Mouse (Mus musculus) forebrain, embryonic 13.5 days (tissue): ENCODE results near the gene Fzd4. TPM values are rescaled to one million over a fixed set of nuclear protein-coding genes. Genes with fewer than 3 reads are reported as not detected.

Experiments
- ATAC-seq: fragments of 200-750 bp; cut with Nextera tagmentation; 2 replicates; pipeline ENCODE4 v1.8.0; 2017
- H3K27ac ChIP-seq: fragments of 300-500 bp; sonication (generic); 2 replicates; pipeline ENCODE4 v1.5.1; 2015; ENCODE audit warnings: inconsistent platforms, mild to moderate bottlenecking, moderate library complexity
- H3K27me3 ChIP-seq: fragments of 300-500 bp; sonication (generic); 2 replicates; pipeline ENCODE4 v1.6.1; 2015; ENCODE audit warnings: mild to moderate bottlenecking, inconsistent platforms
- H3K36me3 ChIP-seq: fragments of 300-500 bp; sonication (generic); 2 replicates; pipeline ENCODE4 v1.6.1; 2015; ENCODE audit warnings: mild to moderate bottlenecking, inconsistent platforms; ENCODE audit not compliant: poor library complexity, severe bottlenecking
- H3K4me1 ChIP-seq: fragments of 300-500 bp; sonication (generic); 2 replicates; pipeline ENCODE4 v1.6.1; 2015; ENCODE audit warnings: inconsistent platforms
- H3K4me2 ChIP-seq: fragments of 300-500 bp; sonication (generic); 2 replicates; pipeline ENCODE4 v1.6.1; 2015; ENCODE audit warnings: inconsistent platforms, mild to moderate bottlenecking, moderate library complexity
- H3K4me3 ChIP-seq: fragments of 300-500 bp; sonication (generic); 2 replicates; pipeline ENCODE4 v1.5.1; 2015; ENCODE audit warnings: mild to moderate bottlenecking, inconsistent platforms
- H3K9ac ChIP-seq: fragments of 300-500 bp; sonication (generic); 2 replicates; pipeline ENCODE4 v1.6.1; 2015; ENCODE audit warnings: mild to moderate bottlenecking, inconsistent platforms
- H3K9me3 ChIP-seq: fragments of 300-500 bp; sonication (generic); replicated peaks from 2 replicates; pipeline ENCODE4 v1.6.1; 2016; ENCODE audit warnings: inconsistent platforms
- WGBS: fragments of 180-500 bp; shearing (Covaris S2); methylation state at CpG from one replicate; pipeline ENCODE4 v1.1.7; 2015; 5-methylcytosine and 5-hydroxymethylcytosine counted together
- polyA plus RNA-seq: library from polyadenylated mRNA; unstranded; fragments of >200 nt; fragmentation: Nextera tagmentation; extraction: Ambion mirVana; gene quantifications from 2 replicates; pipeline ENCODE4 v1.2.1, GENCODE M21; 2015

Gene Fzd4
- polyA plus RNA-seq, 1 experiment from 2014 or later, result 1.3 TPM

DNA sequence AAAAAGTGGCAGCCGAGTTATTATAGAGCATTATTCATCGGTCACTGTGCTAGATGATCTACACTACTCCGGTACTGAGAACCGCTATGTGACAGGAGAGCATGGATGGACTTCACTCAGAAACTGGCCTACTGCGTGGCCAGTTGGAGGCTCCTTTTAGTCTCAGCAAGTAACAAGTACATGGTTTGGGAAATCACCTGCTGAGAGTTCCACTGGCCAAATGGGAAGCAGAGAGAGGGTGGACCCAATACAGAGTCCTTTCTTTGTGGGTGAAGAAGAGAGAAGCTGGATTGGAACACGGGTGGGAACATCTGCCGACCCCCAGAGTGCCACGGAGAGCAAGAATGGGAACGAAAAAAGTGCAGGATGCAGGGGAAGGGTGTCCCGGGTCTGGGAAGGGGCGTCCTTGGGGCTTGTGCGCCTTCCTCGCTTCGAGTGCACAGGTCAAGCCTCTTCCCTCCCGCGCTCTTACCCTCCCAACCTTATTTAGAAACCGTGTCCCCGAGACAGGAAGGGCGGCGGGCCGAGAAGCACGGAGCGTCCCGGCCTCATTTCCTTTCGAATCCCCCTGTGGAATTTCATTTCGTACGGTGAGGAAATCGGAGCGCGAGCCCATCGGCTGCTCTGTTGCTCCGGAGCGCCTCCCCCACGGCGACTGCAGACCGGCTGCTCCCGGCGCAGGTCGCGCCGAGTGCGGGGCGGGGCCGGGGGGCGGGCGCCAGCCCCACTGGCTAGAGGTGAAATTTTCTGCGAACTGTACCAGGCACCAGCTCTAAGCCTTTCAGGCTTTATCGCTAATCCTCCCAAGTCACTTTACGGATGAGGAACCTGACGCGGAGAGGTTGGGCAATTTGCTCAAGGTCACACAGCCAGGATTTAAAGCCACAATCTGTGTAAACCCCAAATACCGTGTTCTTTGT is 842 bp upstream of the Fzd4 start:
- Histone ChIP-seq H3K4me3 (peak overlapping the region; percentile 66), H3K36me3 (0 out of 2 replicates have a peak, but pooled peaks cover 1% of the 10 kb centered on the region), H3K9me3 (no peaks in the 10 kb centered on the region), H3K4me2 (peak overlapping the region; percentile 99), H3K27ac (peak overlapping the region; percentile 40; the same call in 1 of the 2 replicates), H3K9ac (peak overlapping the region; percentile 77), H3K4me1 (peaks cover 37% of the 10 kb centered on the region), H3K27me3 (peaks cover 38% of the 10 kb centered on the region)
- peak; percentile 82 for ATAC-seq
- WGBS, result 5% methylated on average over 52 of the region's 52 CpGs

GRCm38 (mm10) chr7:89404734-89405440 is 732 bp downstream of the Fzd4 start:
- Histone ChIP-seq H3K27me3 (peaks cover 29% of the 10 kb centered on the region), H3K27ac (peak overlapping the region; percentile 48; the same call in 1 of the 2 replicates), H3K4me2 (peak overlapping the region; percentile 99), H3K9me3 (no peaks in the 10 kb centered on the region), H3K4me3 (peak overlapping the region; percentile 66), H3K36me3 (0 out of 2 replicates have a peak, but pooled peaks cover 3% of the 10 kb centered on the region), H3K9ac (peak overlapping the region; percentile 77), H3K4me1 (peaks cover 37% of the 10 kb centered on the region)
- peak; percentile 5 for ATAC-seq
- WGBS, result 1% methylated on average over 35 of the region's 35 CpGs

DNA sequence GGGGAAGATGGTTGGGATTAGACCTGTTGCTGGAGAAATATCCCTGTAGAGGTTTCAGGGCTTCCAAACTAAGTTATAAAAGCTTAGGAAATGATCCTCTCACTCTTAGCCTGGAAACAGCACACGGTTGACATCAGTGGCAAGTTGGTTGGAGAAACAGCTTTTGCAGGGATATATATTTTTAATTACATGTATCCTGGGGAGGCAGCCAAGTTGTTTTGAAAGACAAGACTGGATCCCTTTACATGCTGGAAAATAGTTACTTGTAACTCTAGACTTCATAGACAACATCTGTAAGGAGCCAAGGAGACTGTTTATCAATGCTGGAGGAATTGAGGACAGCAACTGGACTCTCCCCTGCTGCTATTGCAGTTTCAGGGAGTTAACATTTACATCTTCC is 1.9 kb downstream of the Fzd4 start:
- Histone ChIP-seq H3K27me3 (peaks cover 29% of the 10 kb centered on the region), H3K9me3 (no peaks in the 10 kb centered on the region), H3K4me3 (no peak overlapping the region), H3K4me1 (peaks cover 28% of the 10 kb centered on the region), H3K27ac (no peak overlapping the region), H3K4me2 (peak overlapping the region; percentile 13; the same call in 1 of the 2 replicates), H3K36me3 (0 out of 2 replicates have a peak, but pooled peaks cover 3% of the 10 kb centered on the region), H3K9ac (no peak overlapping the region)
- WGBS, result 51% methylated on average over 1 of the region's 1 CpGs
- no peak for ATAC-seq

GRCm38 (mm10) chr7:89407006-89407940 is 3.1 kb downstream of the Fzd4 start:
- 95% methylated on average over 24 of the region's 24 CpGs for WGBS
- Histone ChIP-seq H3K9ac (no peak overlapping the region), H3K9me3 (no peaks in the 10 kb centered on the region), H3K27ac (no peak overlapping the region), H3K4me2 (no peak overlapping the region), H3K36me3 (0 out of 2 replicates have a peak, but pooled peaks cover 3% of the 10 kb centered on the region), H3K4me3 (no peak overlapping the region), H3K4me1 (peaks cover 15% of the 10 kb centered on the region), H3K27me3 (peaks cover 22% of the 10 kb centered on the region)
- ATAC-seq, result no peak

- Histone ChIP-seq H3K4me2 (no peak overlapping the region), H3K36me3 (0 out of 2 replicates have a peak, but pooled peaks cover 3% of the 10 kb centered on the region), H3K4me1 (peaks cover under 1% of the 10 kb centered on the region; the same call in 1 of the 2 replicates), H3K27ac (no peak overlapping the region), H3K4me3 (no peak overlapping the region), H3K9me3 (no peaks in the 10 kb centered on the region), H3K9ac (no peak overlapping the region), H3K27me3 (peaks cover 4% of the 10 kb centered on the region)
- ATAC-seq, result no peak
- WGBS, result 84% methylated on average over 4 of the region's 4 CpGs
Measured at GRCm38 (mm10) chr7:89410294-89410693, 6.1 kb downstream of the Fzd4 start.

DNA sequence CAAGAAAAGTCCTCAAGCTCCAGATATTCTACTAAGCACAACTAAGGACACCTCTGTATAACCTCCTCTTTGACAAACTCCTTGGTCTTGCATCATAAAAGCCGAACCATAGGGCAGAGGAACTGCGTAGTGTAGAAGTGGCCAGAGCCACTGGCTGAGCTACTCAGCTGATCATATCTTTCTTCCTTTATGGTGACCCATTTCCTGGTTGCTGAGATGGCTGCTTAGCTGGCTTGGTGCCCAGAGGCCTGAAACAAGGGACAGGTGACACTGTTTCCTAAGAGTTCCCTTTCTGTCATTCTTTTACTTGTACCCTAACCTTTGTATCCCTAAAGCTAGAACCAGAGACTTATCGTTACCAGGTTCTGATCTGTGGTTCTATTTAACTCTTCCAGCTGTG is 7.2 kb downstream of the Fzd4 start:
- Histone ChIP-seq H3K27ac (no peak overlapping the region), H3K4me3 (no peak overlapping the region), H3K36me3 (0 out of 2 replicates have a peak, but pooled peaks cover 3% of the 10 kb centered on the region), H3K4me2 (no peak overlapping the region), H3K9me3 (no peaks in the 10 kb centered on the region), H3K9ac (no peak overlapping the region), H3K27me3 (peaks cover 3% of the 10 kb centered on the region; the same call in 1 of the 2 replicates), H3K4me1 (no peaks in the 10 kb centered on the region)
- ATAC-seq, result no peak
- 94% methylated on average over 3 of the region's 3 CpGs for WGBS

- H3K4me1 ChIP-seq, result no peaks in the 10 kb centered on the region
- H3K9me3 ChIP-seq, result no peaks in the 10 kb centered on the region
- H3K4me2 ChIP-seq, result no peak overlapping the region
- no peak for ATAC-seq
- H3K9ac ChIP-seq, result no peak overlapping the region
- 0 out of 2 replicates have a peak, but pooled peaks cover 3% of the 10 kb centered on the region for H3K36me3 ChIP-seq
- H3K4me3 ChIP-seq, result no peak overlapping the region
- WGBS, result 89% methylated on average over 7 of the region's 7 CpGs
- no peak overlapping the region for H3K27ac ChIP-seq
- peaks cover 1% of the 10 kb centered on the region; the same call in 1 of the 2 replicates for H3K27me3 ChIP-seq
Measured at GRCm38 (mm10) chr7:89412094-89412493, 7.9 kb downstream of the Fzd4 start.

GRCm38 (mm10) chr7:89416027-89416426 is 11.9 kb downstream of the Fzd4 start:
- WGBS, result 73% methylated on average over 4 of the region's 4 CpGs
- Histone ChIP-seq H3K4me2 (no peak overlapping the region), H3K9ac (no peak overlapping the region), H3K4me3 (no peak overlapping the region), H3K27me3 (no peaks in the 10 kb centered on the region), H3K27ac (no peak overlapping the region), H3K36me3 (no peaks in the 10 kb centered on the region), H3K4me1 (no peaks in the 10 kb centered on the region), H3K9me3 (no peaks in the 10 kb centered on the region)
- no peak for ATAC-seq

- no peak overlapping the region for H3K4me2 ChIP-seq
- no peak for ATAC-seq
- H3K9me3 ChIP-seq, result no peaks in the 10 kb centered on the region
- H3K27me3 ChIP-seq, result no peaks in the 10 kb centered on the region
- 84% methylated on average over 2 of the region's 2 CpGs for WGBS
- H3K4me1 ChIP-seq, result no peaks in the 10 kb centered on the region
- no peak overlapping the region for H3K9ac ChIP-seq
- no peak overlapping the region for H3K4me3 ChIP-seq
- H3K36me3 ChIP-seq, result no peaks in the 10 kb centered on the region
- no peak overlapping the region for H3K27ac ChIP-seq
Measured at GRCm38 (mm10) chr7:89417707-89418106, 13.6 kb downstream of the Fzd4 start.

GRCm38 (mm10) chr7:89418127-89418653 is 14.0 kb downstream of the Fzd4 start:
- 89% methylated on average over 8 of the region's 8 CpGs for WGBS
- no peaks in the 10 kb centered on the region for H3K27me3 ChIP-seq
- H3K4me2 ChIP-seq, result no peak overlapping the region
- no peak overlapping the region for H3K27ac ChIP-seq
- H3K4me3 ChIP-seq, result no peak overlapping the region
- ATAC-seq, result 0 out of 2 replicates have a peak, but pooled peaks have one; percentile 29
- no peak overlapping the region for H3K9ac ChIP-seq
- H3K36me3 ChIP-seq, result no peaks in the 10 kb centered on the region
- no peaks in the 10 kb centered on the region for H3K4me1 ChIP-seq
- no peaks in the 10 kb centered on the region for H3K9me3 ChIP-seq
